Mouse (Mus musculus) hematopoietic stem cell, adult 5-6 weeks (primary cell): ENCODE data around the gene Ptges2. TPM values are rescaled to one million over a fixed set of nuclear protein-coding genes. Genes with fewer than 3 reads are reported as not detected.
"Not testable (repeated sequence)": the region's sequence is repeated elsewhere in the genome, so short reads cannot be mapped to it uniquely, and the experiment has no call there.

Source experiments
- ATAC-seq, 2 experiments: fragments of 125-278 bp in 1 of 2; replicated peaks in 1 of 2; 2 replicates each; pipeline ENCODE4 v1.8.0; 2016 to 2017; ENCODE audit warnings: inconsistent platforms in 2 of 2, mild to moderate bottlenecking in 2 of 2, moderate number of reproducible peaks in 2 of 2, low read depth in 1 of 2, moderate TSS enrichment in 1 of 2; ENCODE audit not compliant: low FRiP score in 2 of 2, poor library complexity in 2 of 2, severe bottlenecking in 2 of 2, insufficient read depth in 1 of 2, low TSS enrichment in 1 of 2
- total RNA-seq: library from RNA; stranded (forward); fragments of 172-1452, 232-1000 nt; gene quantifications from 2 replicates; pipeline ENCODE4 v1.2.3, GENCODE M21; 2017

Gene Ptges2
- total RNA-seq: 3.5 and 8.7 TPM in 2 replicates

DNA sequence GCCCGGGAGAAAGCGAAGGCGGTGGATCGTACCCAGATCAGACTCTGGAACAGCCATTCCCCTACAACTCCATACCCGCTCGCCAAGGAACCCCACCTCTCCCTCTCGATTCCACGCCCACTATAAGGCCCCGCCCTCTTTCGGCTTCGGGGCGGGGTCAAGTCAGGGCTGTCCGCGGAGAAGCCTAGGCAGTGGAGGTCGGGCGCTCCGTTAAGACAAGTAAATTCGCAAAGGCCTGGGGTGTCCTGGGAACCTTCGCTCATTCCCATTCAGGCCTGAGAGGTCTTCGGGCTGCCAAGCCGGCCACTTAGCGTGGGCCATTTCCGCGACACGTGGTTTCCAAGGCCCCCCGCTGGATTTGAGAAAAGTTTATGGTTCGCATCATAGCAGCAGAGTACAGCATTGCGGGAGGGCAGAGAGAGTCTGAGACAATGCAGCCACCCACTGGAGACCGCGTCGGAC lies at the start of gene Ptges2:
Ptges2 (plus strand) TSS at position 413 of the 462 bp plus-strand sequence.
- peak; percentile 85 to 94 for ATAC-seq

DNA sequence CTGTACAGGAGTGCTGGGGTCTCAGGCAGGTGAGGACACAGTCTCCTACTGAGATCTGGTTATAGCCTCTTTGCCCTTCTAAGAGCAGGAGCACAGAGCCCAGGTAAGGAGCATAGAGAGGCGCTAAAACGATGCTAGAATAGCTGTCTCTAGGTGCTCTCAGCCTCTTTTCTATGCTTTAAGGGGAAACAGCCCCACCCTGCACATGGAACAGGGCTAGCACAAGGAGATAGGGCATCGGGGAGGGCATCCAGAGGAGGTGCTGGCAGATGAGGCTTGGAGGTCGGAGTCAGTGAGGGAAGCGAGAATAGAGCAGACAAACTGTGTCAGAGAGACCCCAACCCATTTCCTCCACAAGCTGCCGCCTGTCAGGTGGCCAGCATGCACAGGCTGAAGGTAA lies 48.7 kb upstream of the Ptges2 start:
- ATAC-seq: no peak

DNA sequence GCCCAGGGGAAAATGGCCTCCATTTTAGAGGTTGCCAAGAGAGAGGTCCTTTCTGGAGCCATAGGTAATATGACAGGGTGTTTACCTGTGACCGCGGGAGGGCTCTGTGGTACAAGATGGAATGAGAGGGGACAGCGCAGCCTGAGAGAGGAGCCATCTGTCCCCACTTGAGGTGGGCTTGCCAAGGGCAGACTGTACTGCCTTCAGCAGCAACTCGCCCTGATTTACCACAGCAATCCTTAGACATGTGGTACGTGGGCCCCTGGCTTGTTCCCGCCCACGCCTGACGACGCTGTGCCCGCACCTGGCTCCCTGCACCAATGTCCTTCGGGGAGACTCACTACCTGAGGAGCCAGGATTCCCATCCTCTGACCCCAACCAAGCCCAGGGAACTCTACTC lies 47.4 kb upstream of the Ptges2 start:
- no peak for ATAC-seq

DNA sequence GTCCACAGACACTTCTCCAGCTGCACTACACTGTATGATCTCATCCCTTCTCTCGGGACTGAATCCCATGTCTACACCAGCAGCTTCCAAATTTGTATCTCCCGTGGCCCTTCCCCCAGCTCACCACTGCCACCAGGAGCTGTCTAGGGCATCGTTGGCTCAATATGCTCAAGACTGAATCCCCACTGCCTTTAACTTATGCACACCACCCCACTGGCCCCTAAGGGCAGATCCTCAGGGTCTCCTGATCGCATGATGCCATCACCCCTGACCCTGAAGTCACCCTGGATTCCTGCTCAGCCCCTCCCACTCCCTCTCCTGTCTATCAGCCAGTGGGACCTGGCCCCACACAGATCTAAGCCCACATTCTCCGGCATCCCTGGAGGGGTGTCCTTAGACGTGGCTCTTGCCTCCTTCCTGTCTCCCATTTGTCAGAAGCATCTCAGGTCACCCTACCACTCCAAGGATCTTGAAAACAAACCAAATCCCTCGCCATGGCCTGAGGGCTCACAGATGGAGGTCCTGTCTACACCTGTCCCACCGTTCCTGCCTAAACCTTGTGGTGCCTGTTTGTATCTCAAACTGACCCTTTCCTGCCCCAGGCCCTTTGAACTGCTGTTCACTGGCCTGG lies 46.0 kb upstream of the Ptges2 start:
- no peak for ATAC-seq

DNA sequence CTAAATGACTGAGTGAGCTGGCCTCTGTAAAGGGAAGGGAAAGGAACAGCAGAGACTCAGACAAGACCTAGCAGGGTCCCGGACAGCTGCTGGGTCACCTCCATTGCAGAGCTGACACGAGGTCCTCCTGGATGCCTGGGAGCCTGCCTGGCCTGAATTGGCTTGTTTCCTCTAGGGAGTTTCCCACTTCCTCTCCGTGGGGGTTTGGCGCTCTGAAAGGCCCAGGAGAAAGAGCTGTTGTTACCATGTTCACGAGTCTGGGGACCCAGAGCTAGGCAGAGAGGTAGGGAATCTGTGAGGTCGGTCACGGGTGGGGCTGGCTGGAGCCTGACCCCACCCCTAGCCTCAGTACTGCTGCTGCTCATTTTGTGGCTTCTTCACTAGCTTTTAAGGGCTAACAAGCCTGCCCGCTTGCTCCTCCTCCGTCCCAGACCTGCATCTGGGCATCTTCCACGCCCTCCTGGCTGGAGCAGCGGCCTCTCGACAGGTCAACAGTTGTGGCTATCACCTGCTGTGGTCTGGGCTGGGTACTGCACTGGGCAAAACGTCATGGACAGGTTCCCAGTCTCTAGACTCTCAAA lies 45.1 kb upstream of the Ptges2 start:
- ATAC-seq: no peak

- ATAC-seq: no peak
Measured at GRCm38 (mm10) chr2:32351471-32351961, 44.2 kb upstream of the Ptges2 start.

- 0 out of 4 replicates have a peak, but pooled peaks of 1 of the 2 experiments have one; percentile 31 for ATAC-seq
Measured at GRCm38 (mm10) chr2:32352151-32353006, 43.3 kb upstream of the Ptges2 start, which contains the start of gene Ciz1. Ciz1 (plus strand) TSS chr2:32352327.

DNA sequence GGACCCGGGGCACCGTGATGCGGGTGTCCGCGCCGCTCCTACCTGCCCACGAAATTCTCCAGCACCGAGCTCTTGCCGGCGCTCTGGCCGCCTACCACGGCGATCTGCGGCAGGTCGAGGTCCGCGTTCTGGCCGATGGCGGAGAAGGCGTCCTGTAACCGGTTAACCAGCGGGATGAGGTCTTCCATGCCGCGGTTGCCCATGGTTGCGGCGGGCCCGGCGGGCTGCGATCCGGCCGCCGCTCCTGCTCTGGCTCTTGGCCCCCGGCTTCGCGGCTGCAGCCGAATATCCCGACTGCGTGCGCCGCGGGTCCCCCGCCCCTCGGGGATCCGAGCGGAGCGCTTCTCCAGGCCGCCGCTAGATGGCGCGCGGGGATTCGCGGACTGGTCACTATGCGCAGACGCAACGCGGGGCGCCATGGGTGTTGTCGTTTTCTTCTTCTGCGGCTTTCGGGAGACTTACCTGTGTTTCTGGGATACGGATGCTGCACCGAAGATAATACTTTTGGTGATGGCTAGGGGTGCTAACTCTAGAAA lies 42.6 kb upstream of the Ptges2 start, which contains the start of gene Dnm1:
Dnm1 (minus strand) TSS at position 332 of the 536 bp plus-strand sequence.
- ATAC-seq: peak; percentile 68 to 84

GRCm38 (mm10) chr2:32353836-32354235 lies 41.9 kb upstream of the Ptges2 start:
- no peak for ATAC-seq

DNA sequence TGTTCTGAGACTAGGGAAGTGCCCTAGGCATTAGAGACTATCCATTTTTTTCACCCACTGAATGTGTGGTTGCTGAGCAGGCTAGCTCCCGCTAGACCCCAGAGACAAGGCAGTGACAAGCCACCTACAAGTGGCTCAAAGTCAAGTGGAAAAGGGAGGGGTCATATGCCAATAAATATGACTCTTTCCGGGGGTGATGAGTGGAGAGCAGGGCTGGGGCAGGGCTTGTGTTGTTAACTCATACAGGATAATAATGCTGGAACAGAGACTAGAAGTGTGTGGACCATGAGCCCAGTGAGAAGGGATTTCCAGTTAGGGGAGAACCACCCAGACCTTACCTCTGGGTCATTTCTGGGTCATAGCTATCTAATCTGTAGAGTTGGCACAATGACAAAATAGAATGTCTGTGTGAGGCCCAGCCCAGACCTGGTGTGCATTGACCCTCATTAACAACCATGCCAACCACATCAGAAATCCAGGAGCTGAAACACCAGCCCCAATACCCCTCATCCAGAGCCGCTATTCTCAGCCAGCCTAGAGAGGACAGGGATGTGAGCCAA lies 41.3 kb upstream of the Ptges2 start:
- no peak for ATAC-seq

DNA sequence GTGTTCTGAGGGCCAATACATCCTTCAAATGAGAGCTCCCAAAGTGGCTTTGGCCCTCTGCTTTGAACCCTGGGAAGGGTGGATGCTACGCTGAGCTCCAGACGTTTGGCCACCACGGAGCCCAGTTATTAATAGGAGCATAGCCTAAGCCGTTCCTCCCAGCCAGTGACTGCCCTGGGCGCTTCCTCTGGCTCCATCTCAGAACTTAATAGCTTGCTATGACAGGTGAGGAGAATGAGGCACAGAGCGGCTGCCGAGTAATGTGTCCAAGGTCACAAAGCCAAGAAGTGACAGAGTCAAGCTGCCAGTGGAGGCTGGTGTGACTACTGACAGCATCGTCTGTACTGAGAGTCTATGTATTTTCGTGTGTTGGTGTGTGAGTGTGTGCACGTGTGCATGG lies 39.5 kb upstream of the Ptges2 start:
- no peak for ATAC-seq

DNA sequence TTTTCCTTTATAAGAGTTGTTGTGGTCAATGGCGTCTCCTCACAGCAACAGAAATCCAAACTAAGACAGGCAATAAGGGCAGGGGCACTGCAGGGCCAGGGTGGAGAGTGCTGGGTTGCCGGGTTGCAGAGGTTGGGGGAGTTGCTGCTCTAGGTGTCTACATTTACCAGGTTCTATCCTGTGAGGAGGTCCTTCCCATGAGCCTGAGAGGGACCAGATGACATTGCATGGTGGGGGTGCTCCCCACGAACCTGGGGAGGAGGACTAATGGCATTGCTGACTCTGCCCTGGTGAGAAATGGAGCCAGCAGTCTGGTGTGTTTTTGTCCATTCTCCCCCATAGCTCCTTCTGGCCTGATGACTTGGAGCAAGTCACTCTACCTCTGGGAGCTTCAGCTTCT lies 38.0 kb upstream of the Ptges2 start:
- no peak for ATAC-seq

DNA sequence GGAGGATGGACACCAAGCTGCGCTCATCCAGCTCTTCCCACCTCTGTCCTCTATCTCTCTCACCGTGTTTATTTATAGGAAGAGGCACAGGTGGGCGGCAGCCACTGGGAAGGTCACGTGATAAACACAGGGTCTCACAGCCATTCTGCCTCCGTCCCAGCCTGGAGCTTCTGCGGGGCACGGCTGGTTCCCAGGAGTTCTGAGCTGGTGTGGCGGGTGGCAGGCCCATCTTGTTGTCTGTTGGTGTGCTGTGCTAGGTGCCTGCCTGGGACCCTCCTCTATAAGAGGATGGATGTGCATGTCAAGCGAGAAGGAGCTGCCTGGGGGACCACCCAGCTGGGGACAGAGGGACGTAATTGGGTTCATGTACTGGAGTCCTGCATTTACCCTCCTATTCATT lies 37.3 kb upstream of the Ptges2 start:
- ATAC-seq: no peak

GRCm38 (mm10) chr2:32360741-32361140 lies 35.0 kb upstream of the Ptges2 start:
- ATAC-seq: 0 out of 4 replicates have a peak, but pooled peaks of 1 of the 2 experiments have one; percentile 43

DNA sequence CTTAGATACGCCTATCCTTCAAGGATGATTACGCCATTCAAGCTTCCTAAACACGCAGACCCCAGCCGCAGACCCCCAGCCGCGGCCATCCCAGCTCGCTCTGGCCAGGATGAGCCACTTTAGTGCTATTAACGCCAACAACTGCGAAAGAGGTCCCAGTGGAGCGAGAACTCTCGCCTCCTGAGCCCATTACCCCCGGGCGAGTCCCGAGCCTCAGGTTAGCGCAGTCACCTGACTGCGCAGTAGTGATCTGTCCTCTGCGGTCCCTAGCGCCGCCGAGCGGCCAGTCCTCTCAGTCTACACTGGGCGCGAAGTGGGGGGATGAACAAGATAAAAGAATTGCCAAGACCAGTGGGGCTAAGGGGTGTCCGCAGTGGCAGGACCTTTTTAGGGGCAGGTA lies 34.3 kb upstream of the Ptges2 start:
- ATAC-seq: peak in 1 of 2 experiments; percentile 51; a peak in 3 of 4 replicates

DNA sequence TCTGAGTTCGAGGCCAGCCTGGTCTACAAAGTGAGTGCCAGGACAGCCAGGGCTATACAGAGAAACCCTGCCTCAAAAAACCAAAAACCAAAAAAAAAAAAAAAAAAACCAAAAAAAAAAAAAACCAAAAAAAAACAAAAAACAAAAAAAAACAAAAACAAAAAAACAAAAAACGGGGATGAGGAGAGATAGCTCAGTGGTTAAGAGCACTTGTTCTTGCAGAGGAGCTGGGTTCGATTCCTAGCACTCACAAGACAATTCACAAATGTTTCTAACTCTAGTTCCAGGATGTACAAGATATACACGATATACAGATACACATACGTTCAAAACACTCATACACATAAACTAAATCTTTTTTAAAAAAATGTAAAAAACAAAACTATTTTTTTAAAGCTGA lies 33.4 kb upstream of the Ptges2 start:
- not testable (repeated sequence) for ATAC-seq

- peak; percentile 66 to 78 for ATAC-seq
Measured at GRCm38 (mm10) chr2:32362817-32363340, 32.8 kb upstream of the Ptges2 start.
